Mouse (Mus musculus): ENCODE measurements at regions not wholly inside any gene's neighbourhood (a gene's known extent, or its start where the extent isn't known, plus 50 kb on each side); places are given as distances from the start of the nearest gene placed in this dataset.

GRCm38 (mm10) chr10:43718768-43719167 is 140.7 kb downstream of the Cd24a start:
- no peak overlapping the region for H3K4me3 ChIP-seq (ENCODE audit: low read depth, low read length)
- no peaks in the 10 kb centered on the region for H3K36me3 ChIP-seq (ENCODE audit: control insufficient read depth, insufficient read depth)
- H3K27ac ChIP-seq (ENCODE audit: low read length) = no peak overlapping the region
- peaks cover 17% of the 10 kb centered on the region for H3K27me3 ChIP-seq (ENCODE audit: control insufficient read depth, insufficient read depth, low read depth, low read length)
- H3K4me2 ChIP-seq (ENCODE audit: low read depth, low read length) = no peak overlapping the region
- ATAC-seq (ENCODE audit: low read depth) = no peak
- H3K4me1 ChIP-seq (ENCODE audit: control insufficient read depth, low read depth, low read length) = peaks cover 12% of the 10 kb centered on the region
- H3K9me3 ChIP-seq (replicated peaks; ENCODE audit: control insufficient read depth, low read length) = no peaks in the 10 kb centered on the region
- WGBS (ENCODE audit: insufficient replicate concordance) = 60% methylated on average over 13 of the region's 13 CpGs
- no peak overlapping the region for H3K9ac ChIP-seq (ENCODE audit: low read depth, low read length)

GRCm38 (mm10) chr10:43721356-43721755 is 143.3 kb downstream of the Cd24a start:
- Histone ChIP-seq H3K4me3 (ENCODE audit: low read depth, low read length) (no peak overlapping the region), H3K9me3 (replicated peaks; ENCODE audit: control insufficient read depth, low read length) (no peaks in the 10 kb centered on the region), H3K27me3 (ENCODE audit: control insufficient read depth, insufficient read depth, low read depth, low read length) (peaks cover 21% of the 10 kb centered on the region), H3K4me2 (ENCODE audit: low read depth, low read length) (no peak overlapping the region), H3K9ac (ENCODE audit: low read depth, low read length) (no peak overlapping the region), H3K27ac (ENCODE audit: low read length) (no peak overlapping the region), H3K36me3 (ENCODE audit: control insufficient read depth, insufficient read depth) (no peaks in the 10 kb centered on the region), H3K4me1 (ENCODE audit: control insufficient read depth, low read depth, low read length) (peaks cover 12% of the 10 kb centered on the region)
- no peak for ATAC-seq (ENCODE audit: low read depth)
- WGBS (ENCODE audit: insufficient replicate concordance) = 73% methylated on average over 4 of the region's 4 CpGs

GRCm38 (mm10) chr10:43722164-43722563 is 144.1 kb downstream of the Cd24a start:
- Histone ChIP-seq H3K4me1 (ENCODE audit: control insufficient read depth, low read depth, low read length) (peaks cover 12% of the 10 kb centered on the region), H3K9ac (ENCODE audit: low read depth, low read length) (no peak overlapping the region), H3K4me3 (ENCODE audit: low read depth, low read length) (no peak overlapping the region), H3K27me3 (ENCODE audit: control insufficient read depth, insufficient read depth, low read depth, low read length) (peaks cover 21% of the 10 kb centered on the region), H3K4me2 (ENCODE audit: low read depth, low read length) (no peak overlapping the region), H3K36me3 (ENCODE audit: control insufficient read depth, insufficient read depth) (no peaks in the 10 kb centered on the region), H3K27ac (ENCODE audit: low read length) (no peak overlapping the region), H3K9me3 (replicated peaks; ENCODE audit: control insufficient read depth, low read length) (no peaks in the 10 kb centered on the region)
- no peak for ATAC-seq (ENCODE audit: low read depth)
- 9% methylated on average over 3 of the region's 3 CpGs for WGBS (ENCODE audit: insufficient replicate concordance)

- Histone ChIP-seq H3K27me3 (ENCODE audit: control insufficient read depth, insufficient read depth, low read depth, low read length) (peaks cover 21% of the 10 kb centered on the region), H3K27ac (ENCODE audit: low read length) (no peak overlapping the region), H3K4me3 (ENCODE audit: low read depth, low read length) (peak overlapping the region; percentile 45), H3K4me2 (ENCODE audit: low read depth, low read length) (peak overlapping the region; percentile 70), H3K9me3 (replicated peaks; ENCODE audit: control insufficient read depth, low read length) (no peaks in the 10 kb centered on the region), H3K4me1 (ENCODE audit: control insufficient read depth, low read depth, low read length) (peaks cover 12% of the 10 kb centered on the region), H3K9ac (ENCODE audit: low read depth, low read length) (peak overlapping the region; percentile 55), H3K36me3 (ENCODE audit: control insufficient read depth, insufficient read depth) (no peaks in the 10 kb centered on the region)
- 12% methylated on average over 23 of the region's 23 CpGs for WGBS (ENCODE audit: insufficient replicate concordance)
- no peak for ATAC-seq (ENCODE audit: low read depth)
Measured at GRCm38 (mm10) chr10:43722711-43723614, 144.9 kb downstream of the Cd24a start.

- ATAC-seq (ENCODE audit: low read depth) = no peak
- Histone ChIP-seq H3K9ac (ENCODE audit: low read depth, low read length) (peak overlapping the region; percentile 55), H3K4me3 (ENCODE audit: low read depth, low read length) (peak overlapping the region; percentile 45), H3K27ac (ENCODE audit: low read length) (no peak overlapping the region), H3K4me1 (ENCODE audit: control insufficient read depth, low read depth, low read length) (peaks cover 12% of the 10 kb centered on the region), H3K36me3 (ENCODE audit: control insufficient read depth, insufficient read depth) (no peaks in the 10 kb centered on the region), H3K9me3 (replicated peaks; ENCODE audit: control insufficient read depth, low read length) (no peaks in the 10 kb centered on the region), H3K4me2 (ENCODE audit: low read depth, low read length) (peak overlapping the region; percentile 70), H3K27me3 (ENCODE audit: control insufficient read depth, insufficient read depth, low read depth, low read length) (peaks cover 21% of the 10 kb centered on the region)
- 5% methylated on average over 12 of the region's 12 CpGs for WGBS (ENCODE audit: insufficient replicate concordance)
Measured at GRCm38 (mm10) chr10:43723615-43723937, 145.5 kb downstream of the Cd24a start.

GRCm38 (mm10) chr10:43727746-43728145 is 149.7 kb downstream of the Cd24a start:
- 25% methylated on average over 6 of the region's 6 CpGs for WGBS (ENCODE audit: insufficient replicate concordance)
- Histone ChIP-seq H3K9me3 (replicated peaks; ENCODE audit: control insufficient read depth, low read length) (no peaks in the 10 kb centered on the region), H3K4me1 (ENCODE audit: control insufficient read depth, low read depth, low read length) (peaks cover 9% of the 10 kb centered on the region)

GRCm38 (mm10) chr10:43729184-43729583 is 151.1 kb downstream of the Cd24a start:
- no peak overlapping the region for H3K4me2 ChIP-seq (ENCODE audit: low read depth, low read length)
- H3K27me3 ChIP-seq (ENCODE audit: control insufficient read depth, insufficient read depth, low read depth, low read length) = no peaks in the 10 kb centered on the region; the same call in 1 of the 2 replicates
- H3K36me3 ChIP-seq (ENCODE audit: control insufficient read depth, insufficient read depth) = no peaks in the 10 kb centered on the region
- H3K9ac ChIP-seq (ENCODE audit: low read depth, low read length) = no peak overlapping the region
- no peaks in the 10 kb centered on the region for H3K4me1 ChIP-seq (ENCODE audit: control insufficient read depth, low read depth, low read length)
- no peak for ATAC-seq (ENCODE audit: low read depth)
- 36% methylated on average over 3 of the region's 3 CpGs for WGBS (ENCODE audit: insufficient replicate concordance)
- H3K9me3 ChIP-seq (replicated peaks; ENCODE audit: control insufficient read depth, low read length) = no peaks in the 10 kb centered on the region
- H3K27ac ChIP-seq (ENCODE audit: low read length) = no peak overlapping the region
- H3K4me3 ChIP-seq (ENCODE audit: low read depth, low read length) = no peak overlapping the region

More at GRCm38 (mm10) chr10:43727746-43728145, 149.7 kb downstream of the Cd24a start:
- Histone ChIP-seq H3K4me3 (ENCODE audit: low read depth, low read length) (no peak overlapping the region), H3K27ac (ENCODE audit: low read length) (no peak overlapping the region), H3K9ac (ENCODE audit: low read depth, low read length) (no peak overlapping the region), H3K4me2 (ENCODE audit: low read depth, low read length) (no peak overlapping the region), H3K27me3 (ENCODE audit: control insufficient read depth, insufficient read depth, low read depth, low read length) (peaks cover 13% of the 10 kb centered on the region), H3K36me3 (ENCODE audit: control insufficient read depth, insufficient read depth) (no peaks in the 10 kb centered on the region)
- ATAC-seq (ENCODE audit: low read depth) = no peak

- Histone ChIP-seq H3K4me2 (ENCODE audit: low read depth, low read length) (no peak overlapping the region), H3K27me3 (ENCODE audit: control insufficient read depth, insufficient read depth, low read depth, low read length) (no peaks in the 10 kb centered on the region), H3K36me3 (ENCODE audit: control insufficient read depth, insufficient read depth) (no peaks in the 10 kb centered on the region), H3K9me3 (replicated peaks; ENCODE audit: control insufficient read depth, low read length) (no peaks in the 10 kb centered on the region), H3K4me3 (ENCODE audit: low read depth, low read length) (no peak overlapping the region), H3K9ac (ENCODE audit: low read depth, low read length) (no peak overlapping the region), H3K27ac (ENCODE audit: low read length) (no peak overlapping the region), H3K4me1 (ENCODE audit: control insufficient read depth, low read depth, low read length) (no peaks in the 10 kb centered on the region)
- no peak for ATAC-seq (ENCODE audit: low read depth)
- 64% methylated on average over 13 of the region's 13 CpGs for WGBS (ENCODE audit: insufficient replicate concordance)
Measured at GRCm38 (mm10) chr10:43733618-43734415, 155.7 kb downstream of the Cd24a start.

GRCm38 (mm10) chr10:43739181-43739580 is 161.1 kb downstream of the Cd24a start:
- no peak overlapping the region for H3K27ac ChIP-seq (ENCODE audit: low read length)
- WGBS (ENCODE audit: insufficient replicate concordance) = 41% methylated on average over 2 of the region's 2 CpGs
- ATAC-seq (ENCODE audit: low read depth) = no peak

More at GRCm38 (mm10) chr10:43739181-43739580, 161.1 kb downstream of the Cd24a start:
- Histone ChIP-seq H3K27me3 (ENCODE audit: control insufficient read depth, insufficient read depth, low read depth, low read length) (no peaks in the 10 kb centered on the region), H3K4me3 (ENCODE audit: low read depth, low read length) (no peak overlapping the region), H3K4me1 (ENCODE audit: control insufficient read depth, low read depth, low read length) (peaks cover 22% of the 10 kb centered on the region), H3K36me3 (ENCODE audit: control insufficient read depth, insufficient read depth) (no peaks in the 10 kb centered on the region), H3K9me3 (replicated peaks; ENCODE audit: control insufficient read depth, low read length) (no peaks in the 10 kb centered on the region), H3K4me2 (ENCODE audit: low read depth, low read length) (no peak overlapping the region), H3K9ac (ENCODE audit: low read depth, low read length) (no peak overlapping the region)
